Mouse (Mus musculus): ENCODE data around the gene Bzw1.
"Not testable (repeated sequence)": the region's sequence is repeated elsewhere in the genome, so short reads cannot be mapped to it uniquely, and the experiment has no call there.

Gene Bzw1

GRCm38 (mm10) chr1:58392652-58393283, at the start of gene Bzw1:
Gene Bzw1, plus strand, starts transcription at chr1:58392898.
- peak; percentile 93 for DNase-seq

- no peak for DNase-seq
Measured at GRCm38 (mm10) chr1:58343861-58344260, 48.8 kb upstream of the Bzw1 start.

GRCm38 (mm10) chr1:58344570-58344969, 48.1 kb upstream of the Bzw1 start:
- DNase-seq = no peak

- no peak for DNase-seq
Measured at GRCm38 (mm10) chr1:58346159-58346558, 46.5 kb upstream of the Bzw1 start.

- DNase-seq = no peak
Measured at GRCm38 (mm10) chr1:58348712-58349111, 44.0 kb upstream of the Bzw1 start.

GRCm38 (mm10) chr1:58353238-58353893, 39.3 kb upstream of the Bzw1 start:
- no peak for DNase-seq

GRCm38 (mm10) chr1:58358958-58359901, 33.5 kb upstream of the Bzw1 start:
- peak; percentile 68 for DNase-seq

GRCm38 (mm10) chr1:58362296-58362695, 30.4 kb upstream of the Bzw1 start:
- DNase-seq = no peak

GRCm38 (mm10) chr1:58364551-58364950, 28.1 kb upstream of the Bzw1 start:
- DNase-seq = no peak

GRCm38 (mm10) chr1:58365829-58366228, 26.9 kb upstream of the Bzw1 start:
- no peak for DNase-seq

GRCm38 (mm10) chr1:58366737-58367471, 25.8 kb upstream of the Bzw1 start:
- peak; percentile 16 for DNase-seq

GRCm38 (mm10) chr1:58369716-58370115, 23.0 kb upstream of the Bzw1 start:
- DNase-seq = no peak

- not testable (repeated sequence) for DNase-seq
Measured at GRCm38 (mm10) chr1:58374266-58374665, 18.4 kb upstream of the Bzw1 start.

GRCm38 (mm10) chr1:58375574-58376147, 17.0 kb upstream of the Bzw1 start:
- DNase-seq = no peak

- DNase-seq = no peak
Measured at GRCm38 (mm10) chr1:58382586-58383281, 10.0 kb upstream of the Bzw1 start.

GRCm38 (mm10) chr1:58391421-58392267, 1.1 kb upstream of the Bzw1 start:
- DNase-seq = no peak

- no peak for DNase-seq
Measured at GRCm38 (mm10) chr1:58392268-58392651, 438 bp upstream of the Bzw1 start.

GRCm38 (mm10) chr1:58393284-58394195, 842 bp downstream of the Bzw1 start:
- peak; percentile 42 for DNase-seq

- no peak for DNase-seq
Measured at GRCm38 (mm10) chr1:58395341-58395740, 2.6 kb downstream of the Bzw1 start.

GRCm38 (mm10) chr1:58396179-58396578, 3.5 kb downstream of the Bzw1 start:
- DNase-seq = no peak

Data from right cerebral cortex, postnatal 25 days (tissue).